Mouse (Mus musculus) heart, embryonic 11.5 days (tissue): ENCODE measurements around the gene Coa7. TPM values are rescaled to one million over a fixed set of nuclear protein-coding genes. Genes with fewer than 3 reads are reported as not detected.

Experiments used
- ATAC-seq: fragments of 200-750 bp; cut with Nextera tagmentation; replicated peaks from 2 replicates; pipeline ENCODE4 v1.8.0; 2017; ENCODE audit warnings: moderate library complexity; ENCODE audit not compliant: insufficient number of reproducible peaks, low FRiP score, low TSS enrichment
- H3K27ac ChIP-seq: fragments of 300-500 bp; sonication (generic); 2 replicates; pipeline ENCODE4 v1.5.1; 2014; ENCODE audit warnings: mild to moderate bottlenecking, low read depth, low read length
- H3K27me3 ChIP-seq: fragments of 300-500 bp; sonication (generic); 2 replicates; pipeline ENCODE4 v1.6.1; 2014; ENCODE audit warnings: mild to moderate bottlenecking, low read length, mixed read lengths; ENCODE audit not compliant: control insufficient read depth, insufficient read depth
- H3K36me3 ChIP-seq: fragments of 300-500 bp; sonication (generic); 2 replicates; pipeline ENCODE4 v1.6.1; 2014; ENCODE audit warnings: mild to moderate bottlenecking, low read length, moderate library complexity, mixed read lengths; ENCODE audit not compliant: control insufficient read depth, insufficient read depth
- H3K4me1 ChIP-seq: fragments of 300-500 bp; sonication (generic); 2 replicates; pipeline ENCODE4 v1.6.1; 2014; ENCODE audit warnings: low read length; ENCODE audit not compliant: control insufficient read depth, insufficient read depth
- H3K4me2 ChIP-seq: fragments of 300-500 bp; sonication (generic); 2 replicates; pipeline ENCODE4 v1.6.1; 2014; ENCODE audit warnings: mild to moderate bottlenecking, moderate library complexity
- H3K4me3 ChIP-seq: fragments of 300-500 bp; sonication (generic); 2 replicates; pipeline ENCODE4 v1.5.1; 2014; ENCODE audit warnings: low read depth, low read length
- H3K9ac ChIP-seq: fragments of 300-500 bp; sonication (generic); 2 replicates; pipeline ENCODE4 v1.6.1; 2014; ENCODE audit warnings: mild to moderate bottlenecking, low read depth, low read length, moderate library complexity
- H3K9me3 ChIP-seq: fragments of 300-500 bp; sonication (generic); replicated peaks from 2 replicates; pipeline ENCODE4 v1.6.1; 2016; ENCODE audit warnings: low read length; ENCODE audit not compliant: control insufficient read depth
- WGBS: fragments of 180-500 bp; shearing (Covaris S2); extraction: QIAGEN DNeasy Blood & Tissue Kit; methylation state at CpG from one replicate; pipeline ENCODE4 v1.1.7; 2014; ENCODE audit not compliant: insufficient replicate concordance; 5-methylcytosine and 5-hydroxymethylcytosine counted together
- polyA plus RNA-seq: library from polyadenylated mRNA; unstranded; fragments of >200 nt; fragmentation: Nextera tagmentation; extraction: Ambion mirVana; gene quantifications from 2 replicates; pipeline ENCODE4 v1.2.1, GENCODE M21; 2014

Coa7 gene
- polyA plus RNA-seq, 1 experiment from 2014 or later, result 44.3 TPM

- H3K4me2 ChIP-seq, result no peak overlapping the region
- H3K9ac ChIP-seq, result no peak overlapping the region
- no peak for ATAC-seq
- no peaks in the 10 kb centered on the region for H3K27me3 ChIP-seq
- 0 out of 2 replicates have a peak, but pooled peaks cover 3% of the 10 kb centered on the region for H3K4me1 ChIP-seq
- H3K9me3 ChIP-seq, result no peaks in the 10 kb centered on the region
- no peak overlapping the region for H3K27ac ChIP-seq
- H3K4me3 ChIP-seq, result no peak overlapping the region
- peaks cover 22% of the 10 kb centered on the region for H3K36me3 ChIP-seq
- WGBS, result 74% methylated on average over 2 of the region's 2 CpGs
These were observed 8.8 kb downstream of the Coa7 start for GRCm38 (mm10) chr4:108336765-108337164.

GRCm38 (mm10) chr4:108337817-108338216 lies 9.9 kb downstream of the Coa7 start:
- 53% methylated on average over 3 of the region's 3 CpGs for WGBS
- no peak for ATAC-seq
- H3K36me3 ChIP-seq, result peaks cover 19% of the 10 kb centered on the region

GRCm38 (mm10) chr4:108338321-108338733 lies 10.4 kb downstream of the Coa7 start:
- Histone ChIP-seq H3K36me3 (peaks cover 17% of the 10 kb centered on the region), H3K4me2 (no peak overlapping the region), H3K4me1 (no peaks in the 10 kb centered on the region), H3K27ac (no peak overlapping the region), H3K9ac (no peak overlapping the region), H3K4me3 (no peak overlapping the region), H3K9me3 (no peaks in the 10 kb centered on the region), H3K27me3 (no peaks in the 10 kb centered on the region)
- no peak for ATAC-seq
- 61% methylated on average over 9 of the region's 9 CpGs for WGBS

More at GRCm38 (mm10) chr4:108337817-108338216, 9.9 kb downstream of the Coa7 start:
- Histone ChIP-seq H3K27ac (no peak overlapping the region), H3K4me1 (no peaks in the 10 kb centered on the region), H3K4me2 (no peak overlapping the region), H3K9ac (no peak overlapping the region), H3K27me3 (no peaks in the 10 kb centered on the region), H3K4me3 (no peak overlapping the region), H3K9me3 (no peaks in the 10 kb centered on the region)

- Histone ChIP-seq H3K4me3 (no peak overlapping the region), H3K27me3 (no peaks in the 10 kb centered on the region), H3K36me3 (peaks cover 17% of the 10 kb centered on the region), H3K9me3 (no peaks in the 10 kb centered on the region), H3K4me2 (no peak overlapping the region), H3K27ac (no peak overlapping the region), H3K4me1 (no peaks in the 10 kb centered on the region), H3K9ac (no peak overlapping the region)
- WGBS, result 66% methylated on average over 10 of the region's 10 CpGs
- ATAC-seq, result no peak
These were observed 10.9 kb downstream of the Coa7 start for GRCm38 (mm10) chr4:108338811-108339210.

- H3K4me2 ChIP-seq, result no peak overlapping the region
- WGBS, result 17% methylated on average over 4 of the region's 4 CpGs
- no peaks in the 10 kb centered on the region for H3K4me1 ChIP-seq
- no peaks in the 10 kb centered on the region for H3K27me3 ChIP-seq
- peaks cover 17% of the 10 kb centered on the region for H3K36me3 ChIP-seq
- H3K9ac ChIP-seq, result no peak overlapping the region
- no peaks in the 10 kb centered on the region for H3K9me3 ChIP-seq
- ATAC-seq, result 0 out of 2 replicates have a peak, but pooled peaks have one; percentile 31
- H3K27ac ChIP-seq, result no peak overlapping the region
- H3K4me3 ChIP-seq, result no peak overlapping the region
These were observed 11.3 kb downstream of the Coa7 start for GRCm38 (mm10) chr4:108339277-108339690.

GRCm38 (mm10) chr4:108344631-108345083 lies 16.7 kb downstream of the Coa7 start:
- H3K27ac ChIP-seq, result peak overlapping the region; percentile 57
- H3K4me1 ChIP-seq, result peaks cover 18% of the 10 kb centered on the region
- H3K27me3 ChIP-seq, result no peaks in the 10 kb centered on the region
- peaks cover 3% of the 10 kb centered on the region; the same call in 1 of the 2 replicates for H3K36me3 ChIP-seq
- H3K4me3 ChIP-seq, result no peak overlapping the region
- no peak overlapping the region for H3K4me2 ChIP-seq
- 36% methylated on average over 7 of the region's 7 CpGs for WGBS
- ATAC-seq, result no peak
- H3K9ac ChIP-seq, result no peak overlapping the region
- H3K9me3 ChIP-seq, result no peaks in the 10 kb centered on the region

- H3K27ac ChIP-seq, result no peak overlapping the region
- no peaks in the 10 kb centered on the region for H3K36me3 ChIP-seq
- H3K9ac ChIP-seq, result no peak overlapping the region
- H3K9me3 ChIP-seq, result no peaks in the 10 kb centered on the region
- no peak overlapping the region for H3K4me3 ChIP-seq
- ATAC-seq, result no peak
- peaks cover 28% of the 10 kb centered on the region for H3K4me1 ChIP-seq
- WGBS, result 51% methylated on average over 5 of the region's 5 CpGs
- no peak overlapping the region for H3K4me2 ChIP-seq
- H3K27me3 ChIP-seq, result no peaks in the 10 kb centered on the region
These were observed 17.9 kb downstream of the Coa7 start for GRCm38 (mm10) chr4:108345826-108346225.

- no peak overlapping the region for H3K27ac ChIP-seq
- no peak for ATAC-seq
- H3K9ac ChIP-seq, result no peak overlapping the region
- no peaks in the 10 kb centered on the region for H3K36me3 ChIP-seq
- no peak overlapping the region for H3K4me2 ChIP-seq
- H3K4me1 ChIP-seq, result peaks cover 35% of the 10 kb centered on the region
- H3K9me3 ChIP-seq, result no peaks in the 10 kb centered on the region
- no peaks in the 10 kb centered on the region for H3K27me3 ChIP-seq
- H3K4me3 ChIP-seq, result no peak overlapping the region
- 87% methylated on average over 5 of the region's 5 CpGs for WGBS
These were observed 19.2 kb downstream of the Coa7 start for GRCm38 (mm10) chr4:108347111-108347510.

GRCm38 (mm10) chr4:108348256-108348875 lies 20.4 kb downstream of the Coa7 start:
- H3K4me1 ChIP-seq, result peaks cover 35% of the 10 kb centered on the region
- peak overlapping the region; percentile 8; the same call in 1 of the 2 replicates for H3K9ac ChIP-seq

More at GRCm38 (mm10) chr4:108348256-108348875, 20.4 kb downstream of the Coa7 start:
- no peak overlapping the region for H3K4me2 ChIP-seq
- WGBS, result 24% methylated on average over 5 of the region's 5 CpGs
- H3K9me3 ChIP-seq, result no peaks in the 10 kb centered on the region
- peak overlapping the region; percentile 77 for H3K27ac ChIP-seq
- H3K27me3 ChIP-seq, result no peaks in the 10 kb centered on the region
- no peak overlapping the region for H3K4me3 ChIP-seq
- ATAC-seq, result no peak
- H3K36me3 ChIP-seq, result no peaks in the 10 kb centered on the region
